Mouse (Mus musculus): ENCODE results near the gene Galnt18.

Galnt18 gene

DNA sequence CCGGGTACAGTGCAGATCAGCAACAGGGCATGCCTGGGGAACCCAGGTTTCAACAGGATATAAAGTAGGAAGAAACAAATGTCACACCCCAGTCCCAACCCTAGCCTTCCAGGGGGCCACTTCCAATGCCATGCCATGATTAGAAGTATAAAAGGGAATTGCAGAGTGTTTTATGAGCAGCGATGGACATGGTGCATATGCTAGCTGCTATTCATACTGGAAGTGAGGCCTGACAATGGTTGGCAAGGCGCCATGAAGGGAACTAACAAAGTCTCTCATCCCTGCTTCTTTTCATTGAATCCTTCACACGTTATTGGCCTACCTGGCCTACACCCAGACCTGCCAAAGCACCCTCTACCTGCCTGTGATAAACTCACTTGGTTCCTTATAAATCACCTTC lies 295.9 kb downstream of the Galnt18 start:
- DNase-seq (ENCODE audit: low spot score in 2 of 2) = no peak

DNA sequence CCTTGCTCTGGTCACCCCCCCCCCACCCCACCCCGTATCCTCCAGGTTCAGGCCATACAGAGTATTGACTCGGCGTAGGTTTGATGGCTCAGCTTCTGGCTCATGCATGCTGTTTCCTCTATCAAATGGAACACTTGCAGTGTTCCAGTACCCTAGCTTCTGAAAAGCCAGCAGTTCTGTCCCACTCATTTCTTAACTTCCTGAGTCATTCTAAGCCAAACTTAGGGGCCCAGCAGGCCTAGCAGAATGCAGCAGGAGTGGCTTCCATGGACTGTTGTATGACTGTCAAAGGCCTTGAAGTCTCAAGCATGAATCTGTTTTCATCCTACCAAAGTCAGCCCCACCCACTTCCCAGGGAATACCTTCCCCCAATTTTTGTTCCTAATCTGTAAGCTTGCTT lies 296.5 kb downstream of the Galnt18 start:
- no peak for DNase-seq (ENCODE audit: low spot score in 2 of 2)

DNA sequence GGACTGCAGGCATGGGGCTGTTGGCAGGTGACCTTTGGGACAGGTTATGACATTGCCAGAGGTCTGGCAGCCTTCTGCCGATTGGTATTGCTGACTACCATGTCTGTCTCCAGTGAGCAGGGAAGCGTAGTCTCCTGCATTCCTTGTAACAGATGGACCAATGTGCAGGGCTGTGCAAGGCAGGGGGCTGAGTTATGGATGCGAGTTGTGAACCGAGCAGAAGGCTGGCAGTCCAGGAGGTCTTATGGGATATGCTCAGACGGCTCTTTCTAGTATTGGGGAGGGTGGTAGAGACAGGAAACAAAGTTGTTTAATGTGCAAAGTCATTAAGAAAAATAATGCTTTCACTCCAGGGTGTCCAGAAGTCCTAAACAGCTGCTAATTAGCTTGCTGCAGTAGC lies 312.1 kb downstream of the Galnt18 start:
- DNase-seq (ENCODE audit: low spot score in 2 of 2) = no peak

DNA sequence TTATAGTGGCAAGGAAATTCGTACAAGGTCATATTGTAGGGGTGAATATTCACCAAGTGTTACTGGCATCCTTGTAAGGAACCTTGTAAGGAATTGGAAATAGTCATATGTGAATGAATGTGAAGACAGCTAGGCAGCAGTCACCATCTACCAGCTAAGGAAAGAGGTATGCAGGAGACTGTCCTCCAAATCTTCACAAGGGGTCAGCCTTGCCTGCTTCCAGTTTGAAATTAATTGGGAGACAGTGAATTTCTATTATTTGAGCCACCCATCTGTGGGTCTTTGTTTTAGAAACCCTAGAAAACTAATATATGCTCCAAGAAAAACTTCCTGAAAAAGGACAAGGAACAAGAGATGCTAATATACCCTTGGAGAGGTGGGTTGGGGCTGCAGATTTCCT lies 313.1 kb downstream of the Galnt18 start:
- DNase-seq (ENCODE audit: low spot score in 2 of 2) = no peak

DNA sequence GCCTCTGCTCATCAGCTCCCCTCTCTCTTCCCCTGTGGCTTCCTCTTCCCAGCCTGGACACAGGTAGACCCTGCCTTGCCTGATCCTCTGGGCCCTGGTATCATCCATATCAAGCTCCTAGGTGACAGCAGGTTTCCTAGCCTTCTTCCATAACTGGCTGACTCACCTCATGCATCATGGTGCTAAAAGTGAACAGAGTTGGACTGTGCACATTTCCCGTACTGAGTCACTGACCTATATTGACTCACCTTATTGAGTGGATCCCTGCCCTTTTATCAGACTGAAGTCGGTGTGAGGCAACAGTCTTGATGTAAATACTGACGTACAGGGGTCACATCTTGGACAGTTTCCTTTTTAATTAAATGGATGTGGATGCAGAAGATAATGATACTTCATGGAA lies 313.7 kb downstream of the Galnt18 start:
- no peak for DNase-seq (ENCODE audit: low spot score in 2 of 2)

DNA sequence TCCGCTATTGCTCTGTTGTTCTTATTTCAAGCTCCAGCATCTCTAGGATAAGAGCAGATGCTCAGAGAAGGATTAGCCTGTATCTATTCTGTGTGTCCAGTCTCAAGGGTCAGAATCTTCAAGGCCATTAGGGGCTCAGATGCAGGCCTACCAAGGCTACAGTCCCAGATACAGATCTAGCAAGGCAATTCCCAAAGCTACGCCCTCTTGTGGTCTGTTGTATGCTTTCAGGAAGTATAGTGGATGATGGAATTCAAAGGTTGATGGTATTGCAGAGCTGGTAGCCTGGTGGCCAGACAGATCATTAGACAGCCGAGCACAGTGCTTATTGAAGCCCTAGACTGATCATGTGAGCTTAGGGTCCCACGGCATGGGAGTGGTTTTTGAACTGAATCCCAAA lies 320.1 kb downstream of the Galnt18 start:
- DNase-seq (ENCODE audit: low spot score in 2 of 2) = no peak

DNA sequence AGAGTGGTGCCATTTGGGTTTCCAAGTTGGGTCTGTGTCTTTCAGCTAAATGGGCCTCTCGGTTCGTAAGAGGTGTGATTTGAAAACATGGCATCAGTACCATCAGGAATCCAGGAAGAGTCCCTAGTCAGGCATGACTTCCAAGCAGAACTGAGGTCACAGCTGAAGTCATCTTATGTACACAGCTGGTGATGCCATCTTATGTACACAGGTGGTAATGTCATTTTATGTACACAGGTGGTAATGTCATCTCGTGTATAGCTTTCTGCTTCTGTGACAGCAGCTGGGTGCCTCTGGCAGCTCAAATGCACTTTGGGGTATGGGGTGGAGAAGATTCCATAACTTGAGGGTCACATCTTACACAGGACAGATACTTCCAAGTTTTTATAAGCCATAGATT lies 323.8 kb downstream of the Galnt18 start:
- no peak for DNase-seq (ENCODE audit: low spot score in 2 of 2)

DNA sequence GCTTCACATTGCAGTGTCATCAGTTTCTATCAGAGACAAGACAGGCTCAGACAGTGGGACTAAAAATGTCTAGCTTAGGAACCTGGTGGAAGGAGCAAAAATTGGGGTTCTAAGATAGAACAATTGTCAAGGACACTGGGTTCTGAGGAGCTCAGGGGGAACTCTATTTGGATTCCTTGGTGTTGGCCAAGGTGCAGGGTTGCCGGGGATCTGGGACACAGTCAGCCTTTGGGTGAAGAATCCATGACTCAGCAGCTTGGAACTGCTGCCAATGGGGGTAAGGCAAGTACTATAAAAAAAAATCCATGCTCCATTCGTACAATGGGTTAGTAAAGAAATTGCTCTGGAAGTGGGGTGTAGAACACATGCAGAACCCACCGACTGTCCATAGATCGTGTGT lies 324.2 kb downstream of the Galnt18 start:
- no peak for DNase-seq (ENCODE audit: low spot score in 2 of 2)

DNA sequence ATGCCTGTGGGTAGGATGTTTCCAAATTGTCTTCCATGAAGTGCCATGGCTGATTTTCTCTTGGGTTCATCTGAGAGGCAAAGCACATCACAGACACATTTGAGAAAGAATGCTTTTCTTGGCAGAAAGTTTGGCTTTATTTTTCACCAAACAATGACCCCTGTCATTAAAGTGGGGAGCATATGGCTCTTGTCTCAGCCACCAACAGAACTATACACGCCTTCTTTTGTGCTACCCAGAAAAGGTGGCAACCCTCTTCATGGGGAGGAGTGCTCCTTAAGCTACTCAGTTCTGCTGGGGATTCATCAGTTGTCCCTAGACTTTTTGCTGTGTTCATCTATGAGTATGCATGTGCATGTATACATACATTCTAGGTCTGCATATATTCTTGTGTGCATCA lies 327.8 kb downstream of the Galnt18 start:
- no peak for DNase-seq (ENCODE audit: low spot score in 2 of 2)

DNA sequence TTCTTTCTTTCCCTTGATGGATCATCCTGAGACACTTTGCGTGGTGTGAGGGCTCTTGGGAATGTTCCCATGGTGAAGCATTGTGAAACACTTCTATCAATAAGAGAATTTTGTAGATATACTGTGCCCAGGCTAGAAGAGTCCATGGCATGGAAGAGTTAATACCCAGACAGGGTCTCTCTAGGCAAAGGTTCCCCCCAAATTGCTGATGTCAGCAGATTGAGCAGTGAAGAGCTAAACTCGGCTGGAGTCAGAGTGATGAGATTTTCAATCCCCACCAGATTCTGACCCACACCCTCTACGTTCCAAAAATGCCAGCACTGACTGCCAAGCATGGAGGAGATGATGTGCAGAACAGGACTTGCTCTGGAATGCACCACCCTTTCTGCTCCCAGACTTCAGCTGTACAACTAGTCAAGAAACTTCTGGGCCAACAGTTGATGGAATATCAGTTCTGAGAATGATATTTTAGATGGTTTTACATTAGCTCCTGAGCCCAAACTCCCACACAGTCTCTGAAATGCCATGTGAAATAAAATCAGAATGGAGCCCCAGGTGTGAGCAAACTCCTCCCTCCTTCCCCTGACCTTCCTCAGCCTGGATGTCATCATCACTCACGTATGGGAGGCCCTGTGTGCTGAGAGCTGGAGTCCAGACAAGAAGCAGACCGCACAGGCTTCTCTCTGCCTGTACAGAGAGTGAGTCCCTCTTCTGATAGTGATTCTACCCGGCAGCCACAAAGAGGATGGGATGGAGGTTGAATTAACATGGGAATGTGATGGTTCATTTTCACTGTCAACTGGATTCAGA lies 329.3 kb downstream of the Galnt18 start:
- no peak for DNase-seq (ENCODE audit: low spot score in 2 of 2)

DNA sequence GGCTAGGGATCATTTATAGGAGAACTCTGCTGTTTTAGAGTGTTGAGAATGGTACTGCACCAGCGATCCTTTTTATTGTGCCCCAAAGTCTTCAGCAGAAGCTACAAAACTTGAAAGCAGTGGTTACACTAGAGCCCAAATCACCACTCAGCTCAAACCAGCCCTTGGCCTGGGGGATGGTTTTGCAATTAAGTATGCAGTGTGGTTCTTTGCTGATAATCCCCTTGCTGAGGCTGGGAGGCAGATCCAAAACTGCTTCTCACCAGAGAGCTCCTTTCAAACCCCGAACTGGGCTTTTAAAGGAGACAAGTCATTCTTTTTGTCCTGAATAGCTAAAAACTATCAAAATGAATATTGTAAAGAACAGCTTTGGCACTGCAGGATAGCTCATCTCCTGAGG lies 346.6 kb downstream of the Galnt18 start:
- no peak for DNase-seq (ENCODE audit: low spot score in 2 of 2)

DNA sequence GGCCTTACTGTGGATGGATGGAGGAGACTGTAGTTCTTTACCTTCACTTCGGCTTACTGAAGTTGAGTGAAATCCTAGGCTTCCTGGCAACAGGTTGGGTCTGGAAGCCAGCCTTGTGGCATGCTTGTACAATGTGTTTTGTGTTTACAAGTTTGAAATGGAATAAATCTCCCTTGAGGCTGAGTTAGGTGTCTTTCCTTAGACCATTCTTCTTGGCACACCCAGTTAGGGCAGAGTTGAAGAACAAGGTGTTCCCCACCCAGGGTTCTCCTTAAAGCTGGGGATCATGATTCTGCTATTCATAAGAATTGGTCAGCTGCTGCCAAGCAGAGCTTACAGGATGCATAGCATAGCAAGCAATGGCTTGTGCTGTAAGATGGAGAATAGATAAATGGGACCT lies 352.4 kb downstream of the Galnt18 start:
- DNase-seq (ENCODE audit: low spot score in 2 of 2) = no peak
